Mouse (Mus musculus) intestine, embryonic 15.5 days (tissue): ENCODE measurements around the gene Cd59b. TPM values are rescaled to one million over a fixed set of nuclear protein-coding genes. Genes with fewer than 3 reads are reported as not detected.
A peak's percentile ranks its signal among the peaks of the same experiment; 100 is the strongest.
"Not testable (repeated sequence)": the region's sequence is repeated elsewhere in the genome, so short reads cannot be mapped to it uniquely, and the experiment has no call there.

Experiments used
- ATAC-seq: fragments of 200-750 bp; cut with Nextera tagmentation; 2 replicates; pipeline ENCODE4 v1.8.0; 2017; ENCODE audit warnings: moderate TSS enrichment, moderate library complexity
- H3K27ac ChIP-seq: fragments of 300-500 bp; sonication (generic); 2 replicates; pipeline ENCODE4 v1.5.1; 2015; ENCODE audit warnings: mild to moderate bottlenecking, inconsistent platforms
- H3K27me3 ChIP-seq: fragments of 300-500 bp; sonication (generic); replicated peaks from 2 replicates; pipeline ENCODE4 v1.6.1; 2015; ENCODE audit warnings: inconsistent platforms
- H3K36me3 ChIP-seq: fragments of 300-500 bp; sonication (generic); 2 replicates; pipeline ENCODE4 v1.6.1; 2015; ENCODE audit warnings: inconsistent platforms
- H3K4me1 ChIP-seq: fragments of 300-500 bp; sonication (generic); replicated peaks from 2 replicates; pipeline ENCODE4 v1.6.1; 2015; ENCODE audit warnings: inconsistent platforms
- H3K4me2 ChIP-seq: fragments of 300-500 bp; sonication (generic); replicated peaks from 2 replicates; pipeline ENCODE4 v1.6.1; 2015; ENCODE audit warnings: mild to moderate bottlenecking, inconsistent platforms
- H3K4me3 ChIP-seq: fragments of 300-500 bp; sonication (generic); replicated peaks from 2 replicates; pipeline ENCODE4 v1.5.1; 2015; ENCODE audit warnings: inconsistent platforms
- H3K9ac ChIP-seq: fragments of 300-500 bp; sonication (generic); 2 replicates; pipeline ENCODE4 v1.6.1; 2015; ENCODE audit warnings: inconsistent platforms
- H3K9me3 ChIP-seq: fragments of 300-500 bp; sonication (generic); 2 replicates; pipeline ENCODE4 v1.6.1; 2016; ENCODE audit warnings: inconsistent platforms
- WGBS: fragments of 180-500 bp; shearing (Covaris S2); methylation state at CpG from one replicate; pipeline ENCODE4 v1.1.7; 2015; 5-methylcytosine and 5-hydroxymethylcytosine counted together
- polyA plus RNA-seq: library from polyadenylated mRNA; unstranded; fragments of >200 nt; fragmentation: Nextera tagmentation; extraction: Ambion mirVana; gene quantifications from 2 replicates; pipeline ENCODE4 v1.2.1, GENCODE M21; 2015

Cd59b gene
- polyA plus RNA-seq, 1 experiment from 2014 or later, result 5.9 TPM

- H3K27me3 ChIP-seq, H3K9ac ChIP-seq, H3K4me2 ChIP-seq, H3K4me1 ChIP-seq, H3K4me3 ChIP-seq, H3K27ac ChIP-seq, H3K9me3 ChIP-seq, H3K36me3 ChIP-seq: not testable (repeated sequence)
- 57% methylated on average over 5 of the region's 5 CpGs for WGBS
- ATAC-seq, result peak; percentile 46
Measured at GRCm38 (mm10) chr2:104078285-104078684, 8.6 kb downstream of the Cd59b start.

DNA sequence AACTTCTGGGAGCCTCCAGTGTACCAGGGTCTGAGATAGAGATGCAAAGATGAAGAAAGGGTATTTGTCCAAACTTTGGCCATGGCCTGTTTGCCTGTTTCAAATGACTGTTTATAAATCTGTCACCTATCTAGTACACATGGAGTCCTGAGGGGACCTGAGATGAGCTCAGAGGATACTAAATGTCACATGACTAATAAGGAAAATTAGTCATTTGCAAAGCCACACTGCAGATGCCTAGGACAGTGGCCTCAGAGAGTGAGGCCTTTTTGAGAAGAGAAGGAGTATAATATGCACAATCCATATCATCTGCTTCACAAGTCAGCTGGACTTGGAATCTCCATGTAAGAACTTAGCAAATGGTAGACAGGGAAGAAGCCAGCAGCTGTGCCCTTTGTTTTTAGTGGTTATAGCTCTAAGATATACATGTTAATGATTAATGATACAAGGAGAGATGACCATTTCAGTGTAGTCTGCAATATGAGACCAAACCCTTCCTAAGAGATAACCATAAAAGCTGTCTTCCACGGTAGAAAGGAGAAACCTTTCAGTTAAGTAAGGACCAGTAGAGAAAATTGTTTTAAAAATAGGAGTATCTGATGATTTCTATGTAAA lies 11.9 kb downstream of the Cd59b start:
- ATAC-seq, result peak; percentile 80
- not testable (repeated sequence) for H3K9me3 ChIP-seq, H3K4me3 ChIP-seq, H3K9ac ChIP-seq, H3K27me3 ChIP-seq, H3K36me3 ChIP-seq, H3K4me2 ChIP-seq, H3K4me1 ChIP-seq, H3K27ac ChIP-seq
- WGBS, result no CpG with 5 or more reads among the region's 1 CpGs

- Histone ChIP-seq H3K36me3 (no peaks in the 10 kb centered on the region), H3K4me1 (no peaks in the 10 kb centered on the region), H3K9me3 (no peaks in the 10 kb centered on the region), H3K27me3 (no peaks in the 10 kb centered on the region), H3K27ac (no peak overlapping the region), H3K9ac (no peak overlapping the region), H3K4me2 (no peak overlapping the region), H3K4me3 (no peak overlapping the region)
- peak; percentile 24 for ATAC-seq
Measured at GRCm38 (mm10) chr2:104082474-104082873, 12.8 kb downstream of the Cd59b start.

- not testable (repeated sequence) for H3K27ac ChIP-seq, ATAC-seq, H3K36me3 ChIP-seq, H3K4me3 ChIP-seq, H3K27me3 ChIP-seq, H3K4me1 ChIP-seq, H3K4me2 ChIP-seq, H3K9me3 ChIP-seq, H3K9ac ChIP-seq
Measured at GRCm38 (mm10) chr2:104084027-104084426, 14.4 kb downstream of the Cd59b start.

GRCm38 (mm10) chr2:104087562-104087961 lies 17.9 kb downstream of the Cd59b start:
- H3K36me3 ChIP-seq, H3K4me1 ChIP-seq, H3K4me2 ChIP-seq, H3K9ac ChIP-seq, H3K27ac ChIP-seq, H3K9me3 ChIP-seq, ATAC-seq, H3K4me3 ChIP-seq, H3K27me3 ChIP-seq: not testable (repeated sequence)
- 90% methylated on average over 1 of the region's 1 CpGs for WGBS

DNA sequence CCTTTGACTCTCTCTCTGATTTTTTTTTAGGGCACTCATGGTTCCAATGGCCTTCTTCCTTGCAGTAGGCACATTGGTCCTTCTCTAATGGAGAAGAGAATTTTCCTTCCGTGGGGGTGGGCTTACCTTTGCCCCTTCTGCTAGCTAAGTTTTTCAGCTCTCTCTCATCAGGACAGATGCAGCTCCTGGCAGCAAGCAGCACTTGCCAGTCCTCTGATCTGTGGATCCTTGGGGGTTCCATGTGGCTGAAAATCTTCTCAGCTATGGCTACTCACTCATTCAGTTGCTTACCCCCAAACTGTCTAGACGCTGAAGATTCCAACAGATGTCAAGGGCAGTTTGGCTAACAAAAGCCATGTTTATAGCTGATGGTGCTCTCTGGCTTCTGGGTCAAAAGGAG lies 23.7 kb downstream of the Cd59b start:
- Histone ChIP-seq H3K4me1 (no peaks in the 10 kb centered on the region), H3K36me3 (no peaks in the 10 kb centered on the region), H3K9me3 (no peaks in the 10 kb centered on the region), H3K4me2 (no peak overlapping the region), H3K9ac (no peak overlapping the region), H3K4me3 (no peak overlapping the region), H3K27me3 (no peaks in the 10 kb centered on the region), H3K27ac (no peak overlapping the region)
- ATAC-seq, result no peak
- WGBS, result 59% methylated on average over 2 of the region's 2 CpGs

- WGBS, result 6% methylated on average over 15 of the region's 15 CpGs
- ATAC-seq, result peak; percentile 95
- Histone ChIP-seq H3K4me1 (peaks cover 4% of the 10 kb centered on the region; the same call in 1 of the 2 replicates), H3K4me2 (peak within 1 kb of the TSS; percentile 76), H3K36me3 (no peaks in the 10 kb centered on the region), H3K27ac (peak within 1 kb of the TSS; percentile 75), H3K4me3 (peak within 1 kb of the TSS; percentile 51), H3K27me3 (no peaks in the 10 kb centered on the region), H3K9me3 (no peaks in the 10 kb centered on the region), H3K9ac (peak within 1 kb of the TSS; percentile 52)
Measured at GRCm38 (mm10) chr2:104095741-104096213, 26.1 kb downstream of the Cd59b start, which contains the start of gene Cd59a. Gene Cd59a, plus strand, starts transcription at chr2:104095801.

DNA sequence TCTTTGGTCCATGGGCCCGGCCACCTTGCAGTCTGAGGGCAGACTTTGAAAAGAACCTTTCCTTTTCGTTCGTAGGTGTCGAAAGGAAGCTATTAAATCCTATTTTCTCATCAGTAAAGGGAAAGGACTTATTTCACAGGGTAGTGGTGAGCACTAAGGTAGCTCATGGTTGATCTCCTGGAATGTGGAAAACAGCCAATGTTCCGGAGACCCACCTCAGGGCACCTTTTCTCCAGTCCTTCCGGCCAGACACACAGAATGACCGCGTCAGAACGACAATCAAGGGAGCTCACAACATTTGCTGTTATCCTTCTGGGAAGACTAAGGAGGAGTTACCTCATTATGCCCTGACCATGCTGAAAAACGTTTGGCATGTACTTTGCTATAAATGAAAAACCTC lies 26.6 kb downstream of the Cd59b start:
- H3K4me3 ChIP-seq, result peak overlapping the region; percentile 51
- ATAC-seq, result peak; percentile 24
- 38% methylated on average over 10 of the region's 10 CpGs for WGBS

GRCm38 (mm10) chr2:104096796-104097195 lies 27.1 kb downstream of the Cd59b start:
- not testable (repeated sequence) for H3K27me3 ChIP-seq, H3K4me3 ChIP-seq, H3K4me1 ChIP-seq, H3K36me3 ChIP-seq, H3K27ac ChIP-seq, H3K9me3 ChIP-seq, H3K9ac ChIP-seq
- ATAC-seq, result peak; percentile 8; the same call in 1 of the 2 replicates
- peak overlapping the region; percentile 76; the same call in 1 of the 2 replicates for H3K4me2 ChIP-seq
- 90% methylated on average over 1 of the region's 1 CpGs for WGBS

More for the DNA sequence above, 26.6 kb downstream of the Cd59b start:
- peaks cover 4% of the 10 kb centered on the region; the same call in 1 of the 2 replicates for H3K4me1 ChIP-seq
- no peaks in the 10 kb centered on the region for H3K36me3 ChIP-seq
- H3K4me2 ChIP-seq, result peak overlapping the region; percentile 76
- peak overlapping the region; percentile 75 for H3K27ac ChIP-seq
- peak overlapping the region; percentile 52 for H3K9ac ChIP-seq
- H3K27me3 ChIP-seq, result no peaks in the 10 kb centered on the region
- H3K9me3 ChIP-seq, result no peaks in the 10 kb centered on the region

DNA sequence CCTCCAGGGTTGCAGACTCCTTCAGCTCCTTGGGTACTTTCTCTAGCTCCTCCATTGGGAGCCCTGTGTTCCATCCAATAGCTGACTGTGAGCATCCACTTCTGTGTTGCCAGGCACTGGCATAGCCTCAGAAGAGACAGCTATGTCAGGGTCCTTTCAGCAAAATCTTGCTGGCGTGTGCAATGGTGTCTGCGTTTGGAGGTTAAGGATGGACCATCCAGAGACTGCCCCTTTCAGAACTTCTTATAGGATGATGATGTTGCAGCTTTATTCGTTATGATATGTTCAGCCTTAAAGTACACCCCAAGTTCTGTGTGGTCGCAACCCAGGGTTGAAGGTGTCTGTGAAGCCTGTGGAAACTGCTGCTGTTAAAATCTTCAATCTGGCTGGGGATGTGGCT lies 27.7 kb downstream of the Cd59b start:
- H3K4me2 ChIP-seq, H3K9ac ChIP-seq, H3K36me3 ChIP-seq, H3K9me3 ChIP-seq, H3K4me3 ChIP-seq, H3K27me3 ChIP-seq, H3K4me1 ChIP-seq, ATAC-seq, H3K27ac ChIP-seq: not testable (repeated sequence)
- 93% methylated on average over 4 of the region's 4 CpGs for WGBS

DNA sequence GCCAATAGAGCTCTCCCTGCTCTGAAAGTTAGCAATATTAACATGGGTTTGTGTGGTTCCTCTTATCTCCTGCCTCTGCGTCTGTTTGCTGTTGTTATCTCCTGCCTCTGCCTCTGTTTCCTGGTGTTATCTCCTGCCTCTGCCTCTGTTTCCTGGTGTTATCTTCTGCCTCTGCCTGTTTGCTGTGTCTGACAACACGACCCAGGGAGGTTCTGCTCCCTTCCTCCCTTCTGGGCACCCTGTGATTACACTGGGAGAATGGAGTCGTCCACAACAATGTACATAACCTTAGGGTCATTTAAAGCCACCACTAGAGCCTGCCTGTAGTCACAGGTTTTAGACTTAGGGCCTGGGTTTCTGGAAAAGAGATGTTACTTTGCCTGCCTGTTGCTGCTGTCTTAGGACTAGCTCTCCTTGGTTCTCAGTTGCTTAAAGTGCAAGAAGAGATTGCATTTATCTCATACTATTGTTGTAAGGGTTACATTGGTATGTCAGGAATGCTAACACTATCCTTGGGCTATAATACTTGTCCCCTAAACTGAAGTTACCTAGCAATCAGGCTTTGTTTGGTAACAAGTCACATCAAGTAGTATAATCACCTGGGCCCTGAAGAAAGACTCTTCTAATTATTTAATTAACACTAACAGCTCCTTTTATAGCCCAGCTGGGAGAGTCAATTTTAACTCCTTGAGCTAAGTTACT lies 29.0 kb downstream of the Cd59b start:
- 13% methylated on average over 3 of the region's 3 CpGs for WGBS
- Histone ChIP-seq H3K27me3 (no peaks in the 10 kb centered on the region), H3K4me1 (peaks cover 4% of the 10 kb centered on the region; the same call in 1 of the 2 replicates), H3K36me3 (no peaks in the 10 kb centered on the region), H3K27ac (no peak overlapping the region), H3K9me3 (no peaks in the 10 kb centered on the region), H3K4me3 (no peak overlapping the region), H3K4me2 (no peak overlapping the region), H3K9ac (no peak overlapping the region)
- ATAC-seq, result peak; percentile 46

DNA sequence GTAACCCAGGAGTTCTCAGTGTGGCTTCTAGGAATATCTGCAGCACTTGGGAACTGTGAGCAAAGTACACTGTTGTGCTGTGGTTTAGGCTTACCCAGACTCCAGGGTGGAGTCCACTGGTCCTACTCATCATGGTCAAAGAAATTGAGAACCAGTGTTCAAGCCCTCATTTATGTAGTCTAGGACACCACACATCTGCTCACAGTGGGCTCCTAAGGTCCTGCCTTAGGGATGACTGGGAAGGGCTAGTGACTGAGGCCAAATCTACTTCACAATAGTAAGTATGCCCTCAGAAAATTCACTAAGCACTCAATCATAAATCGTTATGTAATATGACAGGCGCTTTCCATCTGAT lies 29.6 kb downstream of the Cd59b start:
- no peak overlapping the region for H3K27ac ChIP-seq
- 90% methylated on average over 2 of the region's 2 CpGs for WGBS
- no peaks in the 10 kb centered on the region for H3K27me3 ChIP-seq
- no peak overlapping the region for H3K4me2 ChIP-seq
- no peaks in the 10 kb centered on the region for H3K36me3 ChIP-seq
- ATAC-seq, result no peak
- H3K4me1 ChIP-seq, result peaks cover 4% of the 10 kb centered on the region; the same call in 1 of the 2 replicates
- H3K9ac ChIP-seq, result no peak overlapping the region
- H3K9me3 ChIP-seq, result no peaks in the 10 kb centered on the region
- no peak overlapping the region for H3K4me3 ChIP-seq

GRCm38 (mm10) chr2:104099946-104100345 lies 30.3 kb downstream of the Cd59b start:
- Histone ChIP-seq H3K27me3 (no peaks in the 10 kb centered on the region), H3K4me2 (no peak overlapping the region), H3K36me3 (no peaks in the 10 kb centered on the region), H3K9ac (no peak overlapping the region), H3K27ac (no peak overlapping the region), H3K9me3 (no peaks in the 10 kb centered on the region), H3K4me1 (peaks cover 4% of the 10 kb centered on the region; the same call in 1 of the 2 replicates), H3K4me3 (no peak overlapping the region)
- 49% methylated on average over 1 of the region's 1 CpGs for WGBS
- ATAC-seq, result no peak
